In the genomic region with DNA sequence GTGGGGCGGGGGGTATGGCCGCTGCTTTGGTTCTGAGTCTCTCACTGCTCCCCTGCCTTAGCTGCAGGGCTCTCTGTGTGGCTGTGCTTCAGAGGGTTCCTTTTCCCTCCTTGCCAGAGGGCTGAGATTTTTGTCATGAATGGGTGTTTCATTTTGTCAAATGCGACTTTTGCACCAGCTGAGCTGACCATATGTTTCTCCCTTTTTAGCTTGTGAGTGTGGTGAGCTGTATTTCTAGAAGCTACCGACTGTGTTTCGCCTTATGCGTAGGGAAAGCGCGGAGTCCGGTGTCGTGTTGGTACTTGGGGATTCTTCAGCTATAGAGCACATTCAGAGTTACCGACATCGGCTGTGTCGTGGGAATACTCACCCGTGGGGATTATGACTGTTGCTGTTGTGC, we compare ENCODE assay signal across 10 mouse cellular contexts.
DNase-seq lines count a peak whose midpoint lies in the region; ATAC-seq lines count a peak whose summit lies in the region.
"Had no signal": no experiment of that assay in that cellular context is flagged by ENCODE, and none has a peak within 500 bp of the region (broad histone marks: within the 10 kb centered on the region; RNA-seq: fewer than 3 reads in every experiment).

No protein-coding gene starts in this region.

- ATAC-seq in forebrain, embryonic 12.5 days (ENCODE audit: low FRiP score): no peak
- no peak for ATAC-seq in forebrain, embryonic 15.5 days (replicated peaks)

- H3K27me3 ChIP-seq in forebrain, embryonic 12.5 days: no peaks in the 10 kb centered on the region
- H3K27me3 ChIP-seq in forebrain, embryonic 10.5 days (ENCODE audit: poor library complexity, severe bottlenecking): no peaks in the 10 kb centered on the region
- H3K27me3 ChIP-seq in forebrain, embryonic 15.5 days: no peaks in the 10 kb centered on the region
- H3K27me3 ChIP-seq: embryonic facial prominence, embryonic 15.5 days; liver, embryonic 13.5 days had no signal

- DNase-seq in forebrain, embryonic 10.5 days (ENCODE audit: extremely low spot score, low spot score): no peak
- DNase-seq in ZHBTc4 (ENCODE audit: low read depth, low spot score) (peak; percentile 21), MN1 (ENCODE audit: low spot score) (no peak)
- DNase-seq in left cerebral cortex, postnatal 25 days (ENCODE audit: low spot score in 2 of 2): peak; percentile 67 to 96
- no peak for DNase-seq in adrenal gland, postnatal 10 days
- DNase-seq in spleen, postnatal 36 days (ENCODE audit: low spot score in 2 of 2): no peak
- DNase-seq: liver, embryonic 13.5 days had no signal

- H3K36me3 ChIP-seq in forebrain, embryonic 12.5 days (replicated peaks): peaks cover 3% of the 10 kb centered on the region
- H3K36me3 ChIP-seq in forebrain, embryonic 10.5 days (replicated peaks): peaks cover 14% of the 10 kb centered on the region
- H3K36me3 ChIP-seq in forebrain, embryonic 15.5 days: peaks cover 2% of the 10 kb centered on the region; the same call in 1 of the 2 replicates
- H3K36me3 ChIP-seq: embryonic facial prominence, embryonic 15.5 days; liver, embryonic 13.5 days had no signal

- H3K4me3 ChIP-seq in forebrain, embryonic 12.5 days (replicated peaks): no peak overlapping the region
- no peak overlapping the region for H3K4me3 ChIP-seq in forebrain, embryonic 10.5 days
- no peak overlapping the region for H3K4me3 ChIP-seq in forebrain, embryonic 15.5 days
- H3K4me3 ChIP-seq: embryonic facial prominence, embryonic 15.5 days; liver, embryonic 13.5 days had no signal

- H3K4me2 ChIP-seq in forebrain, embryonic 12.5 days: no peak overlapping the region
- 0 out of 2 replicates have a peak overlapping the region, but pooled peaks have one; percentile 9 for H3K4me2 ChIP-seq in forebrain, embryonic 15.5 days (replicated peaks)
- H3K4me2 ChIP-seq: embryonic facial prominence, embryonic 15.5 days; liver, embryonic 13.5 days had no signal

- intact Hi-C loops in left cerebral cortex, postnatal 25 days (cut with DNase I): loop anchor here (2.0 to 5.0 kb wide), 2 partner anchors 21 to 62 kb away; no protein-coding TSS in a partner anchor

- 0 out of 2 replicates have a peak overlapping the region, but pooled peaks have one; percentile 37 for H3K27ac ChIP-seq in forebrain, embryonic 12.5 days
- H3K27ac ChIP-seq in forebrain, embryonic 10.5 days: no peak overlapping the region
- H3K27ac ChIP-seq in forebrain, embryonic 15.5 days (replicated peaks): peak overlapping the region; percentile 75
- H3K27ac ChIP-seq: embryonic facial prominence, embryonic 15.5 days; liver, embryonic 13.5 days had no signal

- WGBS in forebrain, embryonic 12.5 days: 86% methylated on average over 14 of the region's 14 CpGs
- WGBS in forebrain, embryonic 10.5 days: 95% methylated on average over 14 of the region's 14 CpGs
- WGBS in forebrain, embryonic 15.5 days: 67% methylated on average over 14 of the region's 14 CpGs

- H3K9ac ChIP-seq in forebrain, embryonic 12.5 days: no peak overlapping the region
- no peak overlapping the region for H3K9ac ChIP-seq in forebrain, embryonic 15.5 days (replicated peaks)
- H3K9ac ChIP-seq: embryonic facial prominence, embryonic 15.5 days; liver, embryonic 13.5 days had no signal

- peaks cover 44% of the 10 kb centered on the region for H3K4me1 ChIP-seq in forebrain, embryonic 12.5 days
- peaks cover 44% of the 10 kb centered on the region for H3K4me1 ChIP-seq in forebrain, embryonic 10.5 days
- peaks cover 58% of the 10 kb centered on the region for H3K4me1 ChIP-seq in forebrain, embryonic 15.5 days

- no peaks in the 10 kb centered on the region for H3K9me3 ChIP-seq in forebrain, embryonic 12.5 days
- 0 out of 2 replicates have a peak, but pooled peaks cover 3% of the 10 kb centered on the region for H3K9me3 ChIP-seq in forebrain, embryonic 10.5 days
- H3K9me3 ChIP-seq in forebrain, embryonic 15.5 days: no peaks in the 10 kb centered on the region
- H3K9me3 ChIP-seq: embryonic facial prominence, embryonic 15.5 days; liver, embryonic 13.5 days had no signal

Comparison
In these comparisons a context has a peak if more than half of its experiments do, and no peak if none do; other contexts are left out.
1. DNase-seq: peak in ZHBTc4 (single experiment) and left cerebral cortex, postnatal 25 days (2 of 2); none in forebrain, embryonic 10.5 days (single experiment), adrenal gland, postnatal 10 days (single experiment), spleen, postnatal 36 days (0 of 2) and MN1 (single experiment).